Mouse (Mus musculus) neural tube, embryonic 11.5 days (tissue): Measurements from ENCODE around the gene Fdxr. TPM values are rescaled to one million over a fixed set of nuclear protein-coding genes. Genes with fewer than 3 reads are reported as not detected.
A peak's percentile ranks its signal among the peaks of the same experiment; 100 is the strongest.

Source experiments
- ATAC-seq: fragments of 200-750 bp; cut with Nextera tagmentation; 2 replicates; pipeline ENCODE4 v1.8.0; 2017; ENCODE audit warnings: moderate number of reproducible peaks, mild to moderate bottlenecking, moderate TSS enrichment, moderate library complexity; ENCODE audit not compliant: insufficient read depth, low FRiP score, low TSS enrichment
- DNase-seq: peaks from one replicate; pipeline ENCODE4 v3.0.0-alpha.2; 2015; ENCODE audit warnings: low spot score
- H3K27ac ChIP-seq: fragments of 300-500 bp; sonication (generic); 2 replicates; pipeline ENCODE4 v1.5.1; 2014; ENCODE audit warnings: low read depth, mild to moderate bottlenecking, low read length
- H3K27me3 ChIP-seq: fragments of 300-500 bp; sonication (generic); 2 replicates; pipeline ENCODE4 v1.6.1; 2014; ENCODE audit warnings: mild to moderate bottlenecking, low read length, mixed read lengths; ENCODE audit not compliant: control insufficient read depth, insufficient read depth
- H3K36me3 ChIP-seq: fragments of 300-500 bp; sonication (generic); 2 replicates; pipeline ENCODE4 v1.6.1; 2014; ENCODE audit warnings: mild to moderate bottlenecking, low read length, moderate library complexity, mixed read lengths; ENCODE audit not compliant: control insufficient read depth, insufficient read depth
- H3K4me1 ChIP-seq: fragments of 300-500 bp; sonication (generic); 2 replicates; pipeline ENCODE4 v1.6.1; 2014; ENCODE audit warnings: low read length, mixed read lengths; ENCODE audit not compliant: control insufficient read depth, insufficient read depth
- H3K4me2 ChIP-seq: fragments of 300-500 bp; sonication (generic); 2 replicates; pipeline ENCODE4 v1.6.1; 2014; ENCODE audit warnings: low read depth, mild to moderate bottlenecking, moderate library complexity
- H3K4me3 ChIP-seq: fragments of 300-500 bp; sonication (generic); 2 replicates; pipeline ENCODE4 v1.5.1; 2014; ENCODE audit warnings: low read depth, low read length
- H3K9ac ChIP-seq: fragments of 300-500 bp; sonication (generic); 2 replicates; pipeline ENCODE4 v1.6.1; 2014; ENCODE audit warnings: mild to moderate bottlenecking, low read length
- H3K9me3 ChIP-seq: fragments of 300-500 bp; sonication (generic); 2 replicates; pipeline ENCODE4 v1.6.1; 2016; ENCODE audit warnings: low read length; ENCODE audit not compliant: control insufficient read depth
- WGBS: fragments of 180-500 bp; shearing (Covaris S2); extraction: QIAGEN DNeasy Blood & Tissue Kit; methylation state at CpG from one replicate; pipeline ENCODE4 v1.1.7; 2014; 5-methylcytosine and 5-hydroxymethylcytosine counted together
- polyA plus RNA-seq: library from polyadenylated mRNA; unstranded; fragments of >200 nt; fragmentation: Nextera tagmentation; extraction: Ambion mirVana; gene quantifications from 2 replicates; pipeline ENCODE4 v1.2.1, GENCODE M21; 2014

The Fdxr gene
- polyA plus RNA-seq, 1 experiment from 2014 or later, result 15.1 TPM

DNA sequence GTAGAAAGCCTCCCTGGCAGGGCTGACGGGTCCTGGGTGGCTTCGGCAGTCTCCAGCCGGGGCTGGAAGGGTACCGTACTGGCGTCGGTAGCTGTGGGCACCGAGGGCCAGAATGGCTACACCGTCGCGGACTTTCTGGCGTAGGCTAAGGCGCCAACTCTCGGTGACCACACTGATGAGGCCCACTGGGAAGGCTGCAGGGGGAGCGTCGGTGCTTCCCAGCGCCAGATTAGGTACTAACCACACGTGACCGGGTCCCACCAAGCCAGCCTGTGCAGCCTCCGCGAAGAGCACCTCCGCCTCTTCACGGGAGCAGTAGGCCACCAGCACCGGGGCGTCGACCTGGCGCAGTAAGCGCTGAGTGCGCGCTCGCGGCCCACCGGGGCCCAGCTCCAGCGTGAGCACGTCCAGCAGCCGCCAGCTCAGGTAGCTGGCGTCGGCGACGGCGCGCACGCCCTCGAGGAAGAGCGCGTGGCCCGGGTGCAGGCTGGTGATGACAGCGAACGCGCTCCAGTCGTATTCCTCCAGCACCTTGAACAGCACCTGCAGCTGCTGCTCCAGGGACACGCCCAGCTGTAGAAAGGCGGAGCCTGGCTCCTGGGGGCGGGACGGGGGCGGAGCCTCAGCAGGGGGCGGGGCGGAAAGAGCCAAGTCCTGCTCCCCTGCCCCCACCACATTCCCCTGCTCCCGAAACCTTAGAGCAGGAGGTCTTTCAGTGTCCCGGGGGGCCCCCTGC, 18.9 kb downstream of the Fdxr start:
- Histone ChIP-seq H3K4me3 (no peak overlapping the region), H3K4me2 (peak overlapping the region; percentile 20; the same call in 1 of the 2 replicates), H3K27ac (no peak overlapping the region), H3K27me3 (peaks cover 59% of the 10 kb centered on the region), H3K4me1 (no peaks in the 10 kb centered on the region), H3K9ac (no peak overlapping the region), H3K36me3 (no peaks in the 10 kb centered on the region), H3K9me3 (no peaks in the 10 kb centered on the region)
- DNase-seq (no peak), ATAC-seq (no peak)
- WGBS, result 16% methylated on average over 53 of the region's 59 CpGs

DNA sequence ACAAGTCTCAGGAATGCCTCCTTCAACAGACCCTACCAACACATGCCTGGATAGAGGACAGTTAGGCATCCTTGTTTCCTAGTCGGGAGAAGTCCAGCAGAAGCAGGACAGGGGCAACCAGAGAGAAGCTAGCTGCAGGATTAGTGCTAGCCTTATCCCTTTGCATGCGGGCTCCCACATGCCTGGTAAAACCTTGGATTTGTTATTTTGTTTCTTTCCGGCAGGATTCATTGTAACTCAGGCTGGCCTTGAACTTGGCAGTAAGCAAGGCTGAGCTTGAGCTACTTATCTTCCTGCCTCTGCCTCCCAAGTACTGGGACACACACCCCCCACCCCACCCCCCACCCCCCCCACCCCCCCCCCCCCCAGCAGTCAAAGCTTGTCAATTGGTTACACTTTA, 25.6 kb downstream of the Fdxr start:
- Histone ChIP-seq H3K36me3 (no peaks in the 10 kb centered on the region), H3K4me3 (no peak overlapping the region), H3K4me2 (no peak overlapping the region), H3K9me3 (no peaks in the 10 kb centered on the region), H3K4me1 (peaks cover 26% of the 10 kb centered on the region), H3K27ac (no peak overlapping the region), H3K27me3 (peaks cover 51% of the 10 kb centered on the region), H3K9ac (no peak overlapping the region)
- ATAC-seq (no peak), DNase-seq (no peak)
- WGBS, result 60% methylated on average over 3 of the region's 3 CpGs

DNA sequence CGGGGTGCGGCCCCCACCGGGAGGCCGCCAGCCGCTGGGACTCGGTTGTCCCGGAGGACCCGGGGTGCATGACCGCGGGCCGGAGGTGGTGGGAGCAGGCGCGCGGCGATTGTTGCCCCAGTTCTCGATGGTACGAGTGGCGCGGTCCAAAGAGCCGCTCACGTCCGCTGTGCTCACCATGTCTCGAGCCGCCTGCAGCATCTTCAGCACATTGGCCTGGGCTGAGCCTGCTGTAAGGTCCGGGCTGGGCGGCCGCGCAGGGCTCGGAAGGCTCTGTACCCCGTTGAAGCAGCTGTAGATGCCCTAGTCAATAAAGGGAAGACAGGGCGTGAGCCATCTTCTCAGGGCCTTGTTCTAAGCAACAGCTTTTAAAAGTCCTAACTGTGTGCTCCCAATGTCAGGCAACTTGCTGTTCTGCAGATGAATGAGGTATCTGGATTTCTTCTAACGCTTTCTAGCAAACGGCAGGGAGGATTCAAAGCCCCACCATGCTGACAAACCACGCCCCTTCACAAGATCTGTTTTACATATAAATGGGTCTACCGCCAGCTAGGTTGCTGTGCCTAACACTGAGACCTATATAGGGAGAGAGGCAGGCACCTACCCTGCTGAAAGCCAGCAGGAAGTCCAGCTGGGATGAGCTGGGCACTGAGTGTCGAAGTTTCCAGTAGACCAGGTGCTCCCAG, 26.3 kb downstream of the Fdxr start:
- no peak for DNase-seq
- ATAC-seq, result 0 out of 2 replicates have a peak, but pooled peaks have one; percentile 35

DNA sequence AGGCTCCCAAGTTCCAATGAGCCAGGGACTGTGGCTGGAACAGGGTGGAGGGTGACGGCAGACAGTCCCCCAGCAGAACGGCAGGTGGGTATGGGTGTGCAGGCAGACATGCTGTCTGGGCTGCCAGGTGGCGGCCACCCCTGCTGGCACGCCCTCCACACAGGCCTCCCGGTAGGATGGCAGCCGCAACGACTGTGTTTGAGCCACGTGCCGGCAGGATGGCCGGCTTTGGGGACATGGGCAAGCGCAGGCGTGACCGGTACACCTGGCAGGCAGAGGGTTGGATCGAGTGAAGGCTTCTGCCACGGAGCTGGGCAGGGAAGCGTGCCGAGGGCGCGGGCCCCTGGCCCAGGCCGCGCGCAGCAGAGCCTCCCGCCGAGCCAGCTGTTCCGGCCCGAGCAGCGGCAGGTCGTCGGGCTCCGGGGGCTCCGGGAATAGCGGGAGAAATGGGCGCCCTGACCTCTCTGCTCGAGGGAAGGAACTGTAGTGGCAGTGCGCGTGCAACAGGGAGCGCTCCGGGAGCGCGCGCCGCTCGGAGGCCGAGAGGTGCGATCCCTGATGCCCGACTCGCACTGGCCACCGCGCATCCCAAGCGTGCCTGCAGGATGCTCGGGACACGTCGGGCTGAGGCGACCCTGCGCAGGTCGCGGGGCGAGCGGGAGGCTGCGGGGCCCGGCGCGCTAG, 27.0 kb downstream of the Fdxr start:
- Histone ChIP-seq H3K27ac (no peak overlapping the region), H3K27me3 (peaks cover 48% of the 10 kb centered on the region), H3K9me3 (no peaks in the 10 kb centered on the region), H3K36me3 (no peaks in the 10 kb centered on the region), H3K9ac (peak overlapping the region; percentile 48), H3K4me1 (peaks cover 37% of the 10 kb centered on the region), H3K4me3 (peak overlapping the region; percentile 42), H3K4me2 (peak overlapping the region; percentile 80)
- DNase-seq, result peak; percentile 50
- no peak for ATAC-seq
- 4% methylated on average over 63 of the region's 63 CpGs for WGBS

More for the DNA sequence above, 26.3 kb downstream of the Fdxr start:
- WGBS, result 2% methylated on average over 36 of the region's 36 CpGs
- Histone ChIP-seq H3K4me3 (peak overlapping the region; percentile 42), H3K36me3 (no peaks in the 10 kb centered on the region), H3K27ac (no peak overlapping the region), H3K4me2 (peak overlapping the region; percentile 80), H3K9ac (peak overlapping the region; percentile 48), H3K9me3 (no peaks in the 10 kb centered on the region), H3K4me1 (peaks cover 33% of the 10 kb centered on the region), H3K27me3 (peaks cover 51% of the 10 kb centered on the region)

DNA sequence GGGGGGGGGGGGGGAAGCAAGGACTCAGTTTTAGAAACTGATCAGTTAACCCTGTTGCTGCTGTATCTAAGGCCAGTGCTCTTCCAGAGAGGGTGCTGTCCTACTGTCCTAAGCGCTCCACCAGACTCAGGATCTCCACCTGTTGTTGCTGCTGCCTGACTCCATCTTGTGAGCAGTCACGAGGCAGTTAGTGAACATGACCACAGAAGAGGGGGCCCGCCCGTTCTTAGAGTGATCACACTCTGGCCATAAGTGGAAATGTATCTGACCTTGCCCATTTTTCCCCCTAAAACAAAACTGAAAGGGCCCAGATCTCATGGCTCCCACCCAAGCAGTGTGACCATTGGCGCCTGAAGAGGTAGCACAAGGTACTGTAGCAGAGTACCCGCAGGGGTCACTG, 28.9 kb downstream of the Fdxr start:
- Histone ChIP-seq H3K27ac (no peak overlapping the region), H3K4me3 (no peak overlapping the region), H3K36me3 (no peaks in the 10 kb centered on the region), H3K4me1 (peaks cover 40% of the 10 kb centered on the region), H3K9me3 (no peaks in the 10 kb centered on the region), H3K4me2 (no peak overlapping the region), H3K27me3 (peaks cover 48% of the 10 kb centered on the region), H3K9ac (no peak overlapping the region)
- DNase-seq (no peak), ATAC-seq (no peak)
- 75% methylated on average over 6 of the region's 6 CpGs for WGBS

DNA sequence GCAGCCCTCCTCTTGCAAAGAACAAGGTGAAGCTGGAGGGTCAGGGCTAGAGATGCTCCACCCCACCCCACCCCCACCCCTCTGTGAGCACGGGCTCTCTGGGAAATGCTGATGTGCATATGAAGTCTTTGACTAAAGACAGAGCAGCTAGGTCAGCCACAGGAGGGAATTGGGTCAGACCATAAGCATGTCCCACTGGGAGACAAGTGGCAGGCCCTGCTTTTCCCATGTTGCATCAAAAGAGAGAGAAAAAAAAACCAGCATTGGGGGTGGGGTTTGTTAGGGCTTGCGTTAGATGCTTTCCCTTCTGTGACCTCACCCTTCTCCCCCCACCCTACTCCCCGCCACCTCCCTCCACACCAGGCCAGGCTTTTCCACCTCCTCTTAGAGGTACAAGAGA, 29.6 kb downstream of the Fdxr start:
- H3K4me3 ChIP-seq, result no peak overlapping the region
- H3K9ac ChIP-seq, result no peak overlapping the region
- H3K27me3 ChIP-seq, result peaks cover 48% of the 10 kb centered on the region
- no peak overlapping the region for H3K4me2 ChIP-seq
- peaks cover 43% of the 10 kb centered on the region for H3K4me1 ChIP-seq
- no peak overlapping the region for H3K27ac ChIP-seq
- DNase-seq (no peak), ATAC-seq (no peak)
- H3K36me3 ChIP-seq, result no peaks in the 10 kb centered on the region
- 28% methylated on average over 3 of the region's 3 CpGs for WGBS
- H3K9me3 ChIP-seq, result no peaks in the 10 kb centered on the region

DNA sequence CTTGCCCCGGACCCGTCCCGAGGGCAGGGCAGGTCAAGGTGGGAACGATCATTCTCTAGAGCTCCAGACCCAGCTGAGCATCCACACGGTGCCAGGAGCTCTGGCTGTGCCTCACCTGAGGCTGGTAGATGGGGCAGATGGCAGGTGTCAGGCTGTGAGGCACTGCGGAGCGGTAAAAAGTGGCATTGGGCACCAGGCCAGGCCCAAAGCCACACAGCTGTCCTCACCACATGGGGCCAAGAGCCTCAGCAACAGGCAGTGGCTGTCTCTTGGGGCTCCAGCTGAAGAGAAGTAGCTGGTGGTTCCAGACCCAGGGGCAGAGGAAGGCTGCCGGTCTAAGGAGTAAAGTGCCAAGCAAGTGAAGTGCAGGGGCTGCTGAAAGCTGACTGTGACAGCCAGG, 30.5 kb downstream of the Fdxr start:
- peaks cover 48% of the 10 kb centered on the region for H3K4me1 ChIP-seq
- no peaks in the 10 kb centered on the region for H3K9me3 ChIP-seq
- no peak overlapping the region for H3K4me3 ChIP-seq
- no peak overlapping the region for H3K9ac ChIP-seq
- DNase-seq, result no peak
- ATAC-seq, result no peak
- no peak overlapping the region for H3K27ac ChIP-seq
- no peak overlapping the region for H3K4me2 ChIP-seq
- WGBS, result 79% methylated on average over 8 of the region's 8 CpGs
- H3K36me3 ChIP-seq, result no peaks in the 10 kb centered on the region
- peaks cover 45% of the 10 kb centered on the region for H3K27me3 ChIP-seq

DNA sequence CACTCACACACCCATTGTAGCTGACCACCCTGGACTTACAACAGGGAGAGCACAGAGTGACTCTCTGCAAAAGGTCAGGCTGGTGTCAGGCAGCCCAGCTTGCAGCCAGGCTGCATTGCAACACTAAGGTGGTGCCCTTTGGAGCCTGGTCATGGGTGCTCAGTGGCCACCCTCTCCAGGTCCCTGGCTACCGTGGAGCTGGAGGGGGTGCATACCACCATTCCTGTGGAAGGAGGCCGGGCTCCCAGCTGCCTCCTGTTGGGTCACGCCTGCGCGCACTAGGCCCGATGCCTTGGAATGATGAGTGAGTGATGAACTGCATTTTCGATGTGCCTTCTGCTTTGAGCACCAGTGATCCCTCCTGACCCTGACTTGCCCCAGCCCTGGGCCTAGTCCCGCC, 32.0 kb downstream of the Fdxr start:
- DNase-seq (no peak), ATAC-seq (no peak)
- no peaks in the 10 kb centered on the region for H3K9me3 ChIP-seq
- H3K4me1 ChIP-seq, result peaks cover 48% of the 10 kb centered on the region
- 0 out of 2 replicates have a peak overlapping the region, but pooled peaks have one; percentile 8 for H3K27ac ChIP-seq
- H3K4me2 ChIP-seq, result no peak overlapping the region
- WGBS, result 81% methylated on average over 8 of the region's 8 CpGs
- H3K36me3 ChIP-seq, result no peaks in the 10 kb centered on the region
- H3K9ac ChIP-seq, result no peak overlapping the region
- H3K4me3 ChIP-seq, result no peak overlapping the region
- peaks cover 30% of the 10 kb centered on the region for H3K27me3 ChIP-seq
